Mouse (Mus musculus) spleen, adult 2 months (tissue): ENCODE data around the gene 4921524J17Rik. TPM values are rescaled to one million over a fixed set of nuclear protein-coding genes. Genes with fewer than 3 reads are reported as not detected.
A peak's percentile ranks its signal among the peaks of the same experiment; 100 is the strongest.

Experiments
- DNase-seq, 2 experiments: peaks; one replicate each; pipeline versions ENCODE4 v3.0.0 to v3.0.0-alpha.2; 2012 to 2021; ENCODE audit warnings: low spot score in 2 of 2, low read depth in 1 of 2
- H3K27ac ChIP-seq: fragments of 200-500 bp; 2 replicates; pipeline ENCODE4 v1.5.1; 2012; ENCODE audit warnings: low read length, inconsistent platforms; ENCODE audit not compliant: insufficient read depth
- H3K27me3 ChIP-seq: fragments of 200-500 bp; 2 replicates; pipeline ENCODE4 v1.6.1; 2012; ENCODE audit warnings: mild to moderate bottlenecking, moderate library complexity, low read length, inconsistent platforms; ENCODE audit not compliant: control insufficient read depth, insufficient read depth
- H3K36me3 ChIP-seq: fragments of 200-500 bp; 2 replicates; pipeline ENCODE4 v1.6.1; 2012; ENCODE audit warnings: mild to moderate bottlenecking, low read length, inconsistent platforms; ENCODE audit not compliant: control insufficient read depth, insufficient read depth
- H3K4me1 ChIP-seq: fragments of 200-500 bp; 2 replicates; pipeline ENCODE4 v1.6.1; 2011; ENCODE audit warnings: inconsistent platforms; ENCODE audit not compliant: control insufficient read depth, insufficient read depth, insufficient read length
- H3K4me3 ChIP-seq: fragments of 200-500 bp; 2 replicates; pipeline ENCODE4 v1.5.1; 2011; ENCODE audit warnings: mild to moderate bottlenecking, inconsistent platforms; ENCODE audit not compliant: insufficient read depth, insufficient read length; ENCODE audit errors: extremely low read depth
- CTCF ChIP-seq: fragments of 200-500 bp; IDR thresholded peaks from 2 replicates; pipeline ENCODE4 v1.5.1; 2011; ENCODE audit warnings: mild to moderate bottlenecking, inconsistent platforms; ENCODE audit not compliant: insufficient read depth, insufficient read length, insufficient replicate concordance; ENCODE audit errors: extremely low read depth
- POLR2A ChIP-seq: fragments of 200-500 bp; IDR thresholded peaks from 2 replicates; pipeline ENCODE4 v1.6.1; 2011; ENCODE audit warnings: low read depth, low read length, inconsistent platforms
- WGBS: fragments of 180-500 bp; shearing (Covaris S2); methylation state at CpG from one replicate; pipeline ENCODE4 v1.1.7; 2018; 5-methylcytosine and 5-hydroxymethylcytosine counted together
- polyA plus RNA-seq: library from polyadenylated mRNA; depleted of rRNA; stranded (reverse); fragments of >200 nt; gene quantifications from 2 replicates; pipeline ENCODE4 v1.2.3, GENCODE M21; 2012

4921524J17Rik gene
- polyA plus RNA-seq, 1 experiment: 1.6 TPM

DNA sequence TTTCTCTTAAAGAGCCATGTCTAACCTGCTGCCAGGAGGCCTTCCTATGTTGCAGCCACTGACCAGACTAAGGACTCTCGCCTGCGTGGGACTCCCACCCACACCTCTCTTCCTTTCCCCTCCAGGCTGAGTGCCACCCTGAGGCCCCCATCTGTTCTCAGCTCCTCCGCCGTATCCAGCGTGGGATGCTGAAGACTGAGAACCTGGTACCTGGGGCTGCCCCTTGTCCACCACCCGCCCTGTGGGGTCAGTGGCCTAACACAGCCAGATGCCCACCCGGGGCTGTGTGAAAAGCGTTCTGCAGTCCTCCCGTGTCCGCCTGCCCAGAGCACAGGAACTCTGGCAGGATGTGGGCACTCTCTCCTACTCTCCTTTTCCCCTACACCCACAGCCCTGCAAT lies 26.7 kb downstream of the 4921524J17Rik start:
- DNase-seq: no peak
- TF ChIP-seq CTCF: no peak
- no peak for TF ChIP-seq POLR2A
- 0 out of 2 replicates have a peak, but pooled peaks cover 2% of the 10 kb centered on the region for H3K4me1 ChIP-seq
- no peak overlapping the region for H3K27ac ChIP-seq
- H3K36me3 ChIP-seq: peaks cover 3% of the 10 kb centered on the region; the same call in 1 of the 2 replicates
- H3K27me3 ChIP-seq: no peaks in the 10 kb centered on the region
- 66% methylated on average over 10 of the region's 10 CpGs for WGBS
- H3K4me3 ChIP-seq: no peak overlapping the region

DNA sequence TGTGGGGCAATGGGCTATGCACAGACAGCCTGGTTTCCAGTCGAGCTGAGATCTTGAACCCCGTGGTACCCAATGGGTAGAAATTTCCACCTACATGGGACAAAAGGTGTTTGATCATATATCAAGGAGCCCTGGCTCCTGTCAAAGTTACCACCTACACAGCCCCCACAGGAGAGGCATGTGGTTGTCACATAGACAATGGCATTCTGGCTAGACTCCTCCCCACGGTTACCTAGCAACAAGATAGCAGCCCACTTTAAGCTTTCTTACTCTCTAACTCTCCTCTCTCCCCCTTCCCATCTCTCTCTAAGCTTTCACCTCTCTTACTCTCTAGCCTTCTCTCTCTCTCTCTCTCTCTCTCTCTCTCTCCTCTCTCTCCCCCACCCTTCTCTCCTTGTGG lies 27.2 kb downstream of the 4921524J17Rik start:
- WGBS: 64% methylated on average over 3 of the region's 3 CpGs
- no peak for DNase-seq
- H3K4me1 ChIP-seq: 0 out of 2 replicates have a peak, but pooled peaks cover 2% of the 10 kb centered on the region
- peaks cover 2% of the 10 kb centered on the region; the same call in 1 of the 2 replicates for H3K36me3 ChIP-seq
- H3K27me3 ChIP-seq: no peaks in the 10 kb centered on the region
- no peak for TF ChIP-seq CTCF
- TF ChIP-seq POLR2A: no peak
- H3K27ac ChIP-seq: no peak overlapping the region
- no peak overlapping the region for H3K4me3 ChIP-seq

DNA sequence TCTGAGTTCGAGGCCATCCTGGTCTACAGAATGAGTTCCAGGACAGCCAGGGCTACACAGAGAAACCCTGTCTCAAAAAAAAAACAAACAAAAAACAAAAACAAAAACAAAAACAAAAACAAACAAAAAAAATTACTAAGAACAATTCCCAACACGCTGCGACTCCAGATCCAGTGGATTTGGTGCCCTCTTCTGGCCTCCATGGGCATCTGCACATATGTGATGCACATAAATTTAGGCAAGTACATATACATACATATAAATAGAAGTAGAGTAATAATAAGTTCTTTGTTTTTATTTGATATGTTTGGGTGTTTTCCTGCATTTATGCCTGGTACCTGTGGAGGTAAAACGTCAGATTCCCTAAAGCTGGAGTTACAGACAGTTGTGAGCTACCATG lies 34.1 kb downstream of the 4921524J17Rik start:
- DNase-seq: no peak
- no peak overlapping the region for H3K27ac ChIP-seq
- H3K4me3 ChIP-seq: no peak overlapping the region
- H3K4me1 ChIP-seq: no peaks in the 10 kb centered on the region
- H3K36me3 ChIP-seq: no peaks in the 10 kb centered on the region
- H3K27me3 ChIP-seq: no peaks in the 10 kb centered on the region
- TF ChIP-seq CTCF: no peak
- TF ChIP-seq POLR2A: no peak
- WGBS: 90% methylated on average over 4 of the region's 4 CpGs

DNA sequence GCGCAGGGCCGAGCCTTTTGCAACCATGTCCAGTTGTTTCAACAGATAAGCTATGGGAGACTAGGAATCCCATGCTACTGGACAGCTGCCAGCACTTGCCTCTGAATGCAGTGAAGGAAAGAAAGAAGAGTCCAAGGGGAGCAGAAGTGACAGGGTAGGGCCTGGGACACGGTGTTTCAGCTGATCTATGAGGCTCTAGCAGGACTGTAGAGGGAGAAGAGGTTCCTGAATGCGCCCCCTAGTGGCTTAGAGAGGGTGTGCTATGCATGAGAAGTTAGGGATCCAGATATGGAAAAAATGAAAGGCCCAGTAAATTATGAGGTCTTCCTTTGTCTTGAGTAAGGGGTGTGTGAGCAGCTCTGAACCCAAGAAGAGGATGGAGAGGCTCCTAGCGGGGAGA lies 35.1 kb downstream of the 4921524J17Rik start:
- no peaks in the 10 kb centered on the region for H3K27me3 ChIP-seq
- 44% methylated on average over 5 of the region's 5 CpGs for WGBS
- H3K36me3 ChIP-seq: no peaks in the 10 kb centered on the region
- no peak overlapping the region for H3K4me3 ChIP-seq
- peak in 1 of 2 experiments; percentile 10 for DNase-seq
- no peak for TF ChIP-seq POLR2A
- TF ChIP-seq CTCF: peak; percentile 26; the same call in 1 of the 2 replicates
- no peak overlapping the region for H3K27ac ChIP-seq
- no peaks in the 10 kb centered on the region for H3K4me1 ChIP-seq

DNA sequence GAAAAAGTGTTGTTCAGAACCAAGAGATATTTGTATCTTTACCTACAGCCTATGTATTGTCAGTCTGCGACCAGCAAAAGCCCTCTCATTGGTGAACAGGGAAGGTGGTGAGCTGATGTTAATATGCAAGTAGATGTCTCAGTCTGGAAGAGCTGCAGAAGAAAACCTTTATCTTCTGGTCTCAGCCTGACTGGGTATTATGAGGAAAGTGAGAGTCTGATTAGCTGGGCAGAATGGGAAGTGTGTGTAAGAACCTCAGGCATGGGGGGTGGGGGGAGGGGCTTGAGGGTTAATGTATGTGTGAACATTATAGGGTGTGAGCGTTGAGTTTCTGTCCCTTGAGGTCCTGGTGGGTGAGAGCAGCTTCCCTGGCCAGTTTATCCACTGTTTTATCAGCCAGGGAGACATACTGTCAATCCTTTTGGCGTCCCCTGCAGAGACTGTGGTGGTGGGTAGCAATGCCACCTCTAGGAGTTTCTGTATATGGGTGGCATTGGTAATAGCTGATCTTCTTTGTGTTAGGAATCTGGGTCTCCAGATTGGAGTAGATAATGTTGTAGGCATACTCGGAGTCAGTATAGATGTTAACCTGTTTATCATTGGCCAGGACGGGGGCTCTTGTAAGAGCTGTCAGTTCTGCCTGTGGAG lies 36.1 kb downstream of the 4921524J17Rik start:
- Histone ChIP-seq H3K4me1 (no peaks in the 10 kb centered on the region), H3K27me3 (no peaks in the 10 kb centered on the region), H3K4me3 (no peak overlapping the region), H3K36me3 (no peaks in the 10 kb centered on the region), H3K27ac (no peak overlapping the region)
- no peak for TF ChIP-seq CTCF
- no peak for TF ChIP-seq POLR2A
- 67% methylated on average over 5 of the region's 5 CpGs for WGBS
- no peak for DNase-seq

DNA sequence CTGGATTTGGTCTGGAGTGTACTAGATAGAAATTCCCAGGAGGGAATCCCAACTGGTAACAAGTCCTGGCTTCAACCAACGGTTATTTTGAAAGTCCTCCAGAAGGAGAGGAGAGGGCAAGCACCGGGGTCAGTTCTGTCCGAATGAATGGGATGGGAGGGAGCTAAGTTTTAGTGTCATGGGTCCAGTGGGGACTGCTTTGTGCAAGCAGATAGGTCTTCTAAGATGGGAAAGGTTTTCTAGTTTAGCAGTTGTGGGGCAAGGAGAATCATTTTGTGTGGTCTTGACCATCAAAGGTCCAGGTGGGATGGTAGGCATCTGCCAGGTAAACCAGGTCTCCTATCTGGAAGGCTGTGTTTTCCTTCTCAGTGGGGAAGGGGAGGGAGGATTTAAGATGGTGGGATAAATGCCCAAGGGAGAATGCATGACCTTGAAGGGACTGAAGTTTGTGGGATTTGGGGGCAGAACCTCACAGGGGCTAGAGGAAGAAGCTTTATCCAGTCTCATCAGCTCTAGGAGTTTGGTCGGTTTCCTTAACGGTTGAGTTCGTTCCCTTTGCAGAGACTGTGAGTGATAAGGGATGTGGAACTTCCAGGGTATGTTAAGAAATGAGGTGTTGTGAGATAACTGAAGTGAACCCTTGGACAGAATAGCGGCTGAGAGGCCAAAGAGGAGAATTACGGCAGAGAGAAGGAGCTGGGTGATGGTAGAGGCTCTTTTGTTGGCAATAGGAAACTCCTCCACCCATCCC lies 36.8 kb downstream of the 4921524J17Rik start:
- Histone ChIP-seq H3K4me3 (no peak overlapping the region), H3K36me3 (no peaks in the 10 kb centered on the region), H3K27ac (no peak overlapping the region), H3K27me3 (no peaks in the 10 kb centered on the region), H3K4me1 (no peaks in the 10 kb centered on the region)
- no peak for DNase-seq
- TF ChIP-seq CTCF (no peak), POLR2A (no peak)
- 75% methylated on average over 8 of the region's 8 CpGs for WGBS

DNA sequence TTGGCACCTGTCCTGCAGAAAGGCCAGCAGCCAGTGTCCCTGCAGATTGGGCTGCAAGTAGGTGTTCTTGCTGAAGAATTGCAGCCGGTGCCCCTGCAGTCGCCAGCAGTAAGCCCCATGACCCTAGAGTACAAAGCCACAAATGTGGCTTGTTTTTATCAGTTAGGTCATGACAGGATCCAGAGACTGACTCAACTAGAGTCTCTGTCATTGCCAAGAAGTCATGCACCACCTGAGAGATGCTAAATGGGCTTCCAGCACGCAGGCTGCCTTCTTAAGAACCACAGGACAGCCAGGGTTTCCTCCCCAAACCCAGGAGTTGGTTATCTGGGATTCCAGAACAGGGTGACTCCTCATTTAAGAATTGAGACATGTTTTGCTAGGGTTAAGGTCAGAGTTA lies 37.6 kb downstream of the 4921524J17Rik start:
- Histone ChIP-seq H3K4me1 (no peaks in the 10 kb centered on the region), H3K36me3 (no peaks in the 10 kb centered on the region), H3K27ac (no peak overlapping the region), H3K27me3 (no peaks in the 10 kb centered on the region), H3K4me3 (no peak overlapping the region)
- WGBS: 71% methylated on average over 3 of the region's 3 CpGs
- no peak for DNase-seq
- TF ChIP-seq POLR2A (no peak), CTCF (no peak)
